Mouse (Mus musculus) megakaryocyte, embryonic 14.5 days (primary cell): ENCODE measurements around the gene Gm13057. TPM values are rescaled to one million over a fixed set of nuclear protein-coding genes. Genes with fewer than 3 reads are reported as not detected.
"Not testable (repeated sequence)": the region's sequence is repeated elsewhere in the genome, so short reads cannot be mapped to it uniquely, and the experiment has no call there.

Experiments used
- H3K27me3 ChIP-seq: replicated peaks from 2 replicates; pipeline ENCODE3; 2012; ENCODE audit warnings: inconsistent platforms
- H3K36me3 ChIP-seq: replicated peaks from 2 replicates; pipeline ENCODE3; 2012; ENCODE audit warnings: low read length, inconsistent platforms, mixed read lengths
- H3K4me1 ChIP-seq: 2 replicates; pipeline ENCODE4 v1.6.1; 2012; ENCODE audit warnings: inconsistent platforms
- H3K4me3 ChIP-seq: replicated peaks from 2 replicates; pipeline ENCODE3; 2012; ENCODE audit warnings: moderate library complexity, mild to moderate bottlenecking, inconsistent platforms
- H3K9me3 ChIP-seq: 2 replicates; pipeline ENCODE4 v1.6.1; 2012; ENCODE audit warnings: inconsistent platforms
- FLI1 ChIP-seq: IDR thresholded peaks from 2 replicates; pipeline ENCODE4 v1.6.1; 2012; ENCODE audit warnings: low read length, inconsistent platforms, mixed read lengths
- GATA1 ChIP-seq: IDR thresholded peaks from 3 replicates; pipeline ENCODE4 v1.6.1; 2012; ENCODE audit warnings: mixed read lengths, low read length, inconsistent platforms, borderline replicate concordance
- polyA plus RNA-seq: library from polyadenylated mRNA; stranded (reverse); fragments of >175 nt; gene quantifications from 2 replicates; pipeline ENCODE4 v1.2.3, GENCODE M21; 2012; ENCODE audit warnings: low replicate concordance; ENCODE audit not compliant: insufficient read depth

Gm13057 gene
- polyA plus RNA-seq: not detected in 2 replicates

DNA sequence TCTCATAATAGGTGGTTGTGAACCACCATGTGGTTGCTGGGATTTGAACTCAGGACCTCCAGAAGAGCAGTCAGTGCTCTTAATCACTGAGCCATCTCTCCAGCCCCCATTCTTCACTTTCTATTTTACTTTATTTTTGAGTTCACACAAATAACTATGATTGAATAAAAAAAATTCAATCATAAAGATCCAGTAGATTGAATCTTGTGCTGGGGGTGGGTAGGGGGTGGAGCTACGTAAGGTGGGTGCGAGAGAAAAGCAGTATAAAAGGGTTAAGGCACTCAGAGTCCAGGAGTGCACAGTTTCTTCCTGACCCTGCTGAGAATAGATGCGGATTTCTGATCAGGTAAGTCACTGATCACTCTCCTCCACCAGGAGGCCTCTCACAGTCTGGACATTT lies at the start of gene Gm13057, which contains the start of gene BC080695:
Gene Gm13057, plus strand, starts transcription at position 310 of the 400 bp plus-strand sequence.
Gene BC080695, plus strand, starts transcription at position 301 of the 400 bp plus-strand sequence.
- H3K9me3 ChIP-seq: not testable (repeated sequence)

DNA sequence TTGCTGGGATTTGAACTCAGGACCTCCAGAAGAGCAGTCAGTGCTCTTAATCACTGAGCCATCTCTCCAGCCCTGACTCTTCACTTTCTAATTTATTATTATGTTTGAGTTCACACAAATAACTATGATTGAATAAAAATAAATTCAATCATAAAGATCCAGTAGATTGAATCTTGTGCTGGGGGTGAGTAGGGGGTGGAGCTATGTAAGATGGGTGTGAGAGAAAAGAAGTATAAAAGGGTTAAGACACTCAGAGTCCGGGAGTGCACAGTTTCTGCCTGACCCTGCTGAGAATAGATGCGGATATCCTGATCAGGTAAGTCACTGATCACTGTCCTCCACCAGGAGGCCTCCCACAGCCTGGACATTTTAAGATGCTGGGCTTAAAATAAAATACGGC lies 40.5 kb upstream of the Gm13057 start, which contains the start of gene Gm13043:
Gene Gm13043, plus strand, starts transcription at position 301 of the 400 bp plus-strand sequence.
- H3K9me3 ChIP-seq: no peaks in the 10 kb centered on the region; the same call in 1 of the 2 replicates
- no peaks in the 10 kb centered on the region for H3K4me1 ChIP-seq
- TF ChIP-seq GATA1 (no peak), FLI1 (no peak)
- no peak within 1 kb of the TSS for H3K4me3 ChIP-seq
- H3K36me3 ChIP-seq: no peaks in the 10 kb centered on the region
- H3K27me3 ChIP-seq: no peaks in the 10 kb centered on the region

More for the DNA sequence above, at the start of gene Gm13057, which contains the start of gene BC080695:
- H3K4me1 ChIP-seq, H3K27me3 ChIP-seq, H3K4me3 ChIP-seq, H3K36me3 ChIP-seq: not testable (repeated sequence)

DNA sequence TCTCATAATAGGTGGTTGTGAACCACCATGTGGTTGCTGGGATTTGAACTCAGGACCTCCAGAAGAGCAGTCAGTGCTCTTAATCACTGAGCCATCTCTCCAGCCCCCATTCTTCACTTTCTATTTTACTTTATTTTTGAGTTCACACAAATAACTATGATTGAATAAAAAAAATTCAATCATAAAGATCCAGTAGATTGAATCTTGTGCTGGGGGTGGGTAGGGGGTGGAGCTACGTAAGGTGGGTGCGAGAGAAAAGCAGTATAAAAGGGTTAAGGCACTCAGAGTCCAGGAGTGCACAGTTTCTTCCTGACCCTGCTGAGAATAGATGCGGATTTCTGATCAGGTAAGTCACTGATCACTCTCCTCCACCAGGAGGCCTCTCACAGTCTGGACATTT lies 15.9 kb upstream of the Gm13057 start, which contains the start of gene Gm13040:
Gene Gm13040, plus strand, starts transcription at position 301 of the 400 bp plus-strand sequence.
- H3K27me3 ChIP-seq, H3K9me3 ChIP-seq, H3K4me3 ChIP-seq, H3K36me3 ChIP-seq, H3K4me1 ChIP-seq: not testable (repeated sequence)

Other genes starting within 250 kb of the Gm13057 start
- not detected in 2 replicates for gene Lrrc38, start 202.0 kb upstream of the Gm13057 start, polyA plus RNA-seq
- not detected in 2 replicates for gene Pramel1, start 157.3 kb upstream of the Gm13057 start, polyA plus RNA-seq
- gene Pramef8, start 139.3 kb upstream of the Gm13057 start, polyA plus RNA-seq: 0.29 TPM in 1 of 2 replicates, not detected in the other
- gene Oog4, start 101.4 kb upstream of the Gm13057 start, polyA plus RNA-seq: not detected in 2 replicates
- not detected in 2 replicates for gene Gm13043, start 40.4 kb upstream of the Gm13057 start, polyA plus RNA-seq
- not detected in 2 replicates for gene Gm13040, start 15.8 kb upstream of the Gm13057 start, polyA plus RNA-seq
- gene BC080695, start within 50 bp of the Gm13057 start, polyA plus RNA-seq: not detected in 2 replicates
- not detected in 2 replicates for gene Gm13083, start 63.3 kb downstream of the Gm13057 start, polyA plus RNA-seq
- not detected in 2 replicates for gene Gm13088, start 105.5 kb downstream of the Gm13057 start, polyA plus RNA-seq
- gene Gm13089, start 151.0 kb downstream of the Gm13057 start, polyA plus RNA-seq: not detected in 2 replicates
- gene Gm13078, start 167.7 kb downstream of the Gm13057 start, polyA plus RNA-seq: not detected in 2 replicates
- not detected in 2 replicates for gene Gm13023, start 237.6 kb downstream of the Gm13057 start, polyA plus RNA-seq